Mouse (Mus musculus) lung, adult 2 months (tissue): ENCODE measurements at regions not wholly inside any gene's neighbourhood (a gene's known extent, or its start where the extent isn't known, plus 50 kb on each side); places are given as distances from the start of the nearest gene placed in this dataset.

Source experiments
- DNase-seq: peaks from one replicate; pipeline ENCODE4 v3.0.0; 2022
- H3K4me1 ChIP-seq: fragments of 200-500 bp; 2 replicates; pipeline ENCODE4 v1.6.1; 2011; ENCODE audit warnings: low read length; ENCODE audit not compliant: control insufficient read depth, insufficient read depth
- H3K4me3 ChIP-seq: fragments of 200-500 bp; replicated peaks from 2 replicates; pipeline ENCODE3; 2011; ENCODE audit warnings: low read depth, mild to moderate bottlenecking, control low read depth, low read length; ENCODE audit errors: extremely low read depth
- CTCF ChIP-seq: fragments of 200-500 bp; IDR thresholded peaks from 2 replicates; pipeline ENCODE4 v1.5.1; 2011; ENCODE audit warnings: mild to moderate bottlenecking, low read length, control low read depth; ENCODE audit not compliant: insufficient read depth
- POLR2A ChIP-seq: fragments of 200-500 bp; IDR thresholded peaks from 2 replicates; pipeline ENCODE4 v1.6.1; 2011; ENCODE audit warnings: low read depth, mild to moderate bottlenecking, control low read depth, low read length, borderline replicate concordance; ENCODE audit errors: extremely low read depth
- WGBS: fragments of 180-500 bp; shearing (Covaris S2); methylation state at CpG from one replicate; pipeline ENCODE4 v1.1.7; 2018; 5-methylcytosine and 5-hydroxymethylcytosine counted together

DNA sequence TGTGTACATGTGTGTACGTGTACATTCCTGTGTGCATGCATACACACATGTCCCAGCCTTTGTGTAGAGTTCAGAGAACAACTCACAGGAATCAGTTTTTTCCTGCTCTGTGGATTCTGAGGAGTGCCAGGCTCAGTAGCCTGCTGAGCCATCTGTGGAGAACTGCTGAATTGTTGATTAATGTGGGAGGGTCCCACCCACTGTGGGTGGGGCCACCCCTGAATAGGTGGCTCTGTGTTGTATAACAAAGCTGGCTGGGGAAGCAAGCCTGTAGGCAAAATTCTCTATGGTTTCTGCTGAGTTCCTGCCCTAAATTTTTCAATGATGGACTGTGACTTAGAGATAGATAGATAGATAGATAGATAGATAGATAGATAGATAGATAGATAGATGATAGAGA lies 196.8 kb upstream of the Mvb12b start:
- WGBS = 83% methylated on average over 1 of the region's 1 CpGs
- no peak for TF ChIP-seq CTCF
- TF ChIP-seq POLR2A = no peak
- Histone ChIP-seq H3K4me1 (no peaks in the 10 kb centered on the region), H3K4me3 (no peak overlapping the region)
- no peak for DNase-seq

DNA sequence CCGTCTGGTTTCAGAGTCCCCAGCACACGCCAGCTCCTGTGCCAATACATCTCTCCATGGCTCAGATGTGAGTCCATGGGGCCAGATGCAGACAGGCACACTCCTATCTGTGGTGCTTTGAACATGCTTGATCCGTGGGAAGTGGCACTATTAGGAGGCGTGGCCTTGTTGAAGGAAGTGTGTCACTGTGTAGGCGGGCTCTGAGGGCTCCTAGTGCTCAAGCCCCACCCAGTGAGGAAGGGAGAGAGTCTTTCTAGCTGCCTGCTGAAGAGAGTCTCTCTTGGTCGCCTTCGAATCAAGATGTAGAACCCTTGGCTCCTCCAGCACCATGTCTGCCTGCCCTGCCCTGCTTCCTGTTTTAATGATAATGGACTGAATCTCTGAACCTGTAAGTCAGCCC lies 194.7 kb upstream of the Mvb12b start:
- no peak for DNase-seq
- Histone ChIP-seq H3K4me1 (no peaks in the 10 kb centered on the region), H3K4me3 (no peak overlapping the region)
- WGBS = 72% methylated on average over 7 of the region's 7 CpGs
- TF ChIP-seq POLR2A = no peak
- TF ChIP-seq CTCF = no peak

DNA sequence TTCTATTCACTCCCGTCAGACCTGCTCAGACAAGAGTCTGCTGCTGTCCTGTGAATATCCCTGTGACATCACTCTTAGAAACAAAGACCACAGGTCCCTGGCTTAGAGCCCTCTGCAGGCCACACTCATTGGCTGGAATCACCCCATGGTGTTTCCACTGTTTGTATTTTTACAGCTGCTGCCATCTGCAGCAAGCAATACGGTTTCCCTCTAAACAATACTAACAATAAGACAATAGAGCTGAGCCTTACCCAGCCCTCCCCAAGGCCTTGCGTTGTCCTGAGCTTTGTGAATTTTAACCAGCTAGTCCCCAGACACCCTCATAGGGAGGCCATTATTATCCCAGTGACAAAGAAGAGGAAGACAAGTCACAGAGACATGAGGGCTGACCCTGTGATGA lies 192.4 kb upstream of the Mvb12b start:
- TF ChIP-seq POLR2A = no peak
- no peak for TF ChIP-seq CTCF
- 28% methylated on average over 3 of the region's 3 CpGs for WGBS

DNA sequence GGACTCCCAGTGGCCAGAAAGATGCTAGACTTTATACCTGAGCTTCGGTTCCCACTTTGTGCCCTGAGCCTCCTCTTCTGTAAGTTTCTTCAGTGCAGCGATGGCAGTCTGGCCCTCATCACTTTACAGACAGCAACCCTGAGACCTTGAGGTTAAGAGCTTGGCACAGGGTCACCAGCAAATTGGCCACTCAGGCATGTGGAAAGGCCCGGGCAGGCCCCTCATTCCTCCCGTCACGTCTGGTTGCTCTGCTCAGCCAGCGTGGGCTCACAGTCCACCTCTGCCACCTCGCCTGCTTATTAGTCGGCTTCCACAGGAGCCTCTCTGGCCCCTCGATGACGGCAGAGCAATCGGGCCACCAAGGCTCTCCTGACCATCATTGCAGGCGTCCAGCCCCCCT lies 191.5 kb upstream of the Mvb12b start:
- no peaks in the 10 kb centered on the region for H3K4me1 ChIP-seq
- H3K4me3 ChIP-seq = no peak overlapping the region
- no peak for TF ChIP-seq POLR2A
- no peak for TF ChIP-seq CTCF
- DNase-seq = no peak
- 74% methylated on average over 12 of the region's 12 CpGs for WGBS

More for the DNA sequence above, 192.4 kb upstream of the Mvb12b start:
- Histone ChIP-seq H3K4me1 (no peaks in the 10 kb centered on the region), H3K4me3 (no peak overlapping the region)
- no peak for DNase-seq

DNA sequence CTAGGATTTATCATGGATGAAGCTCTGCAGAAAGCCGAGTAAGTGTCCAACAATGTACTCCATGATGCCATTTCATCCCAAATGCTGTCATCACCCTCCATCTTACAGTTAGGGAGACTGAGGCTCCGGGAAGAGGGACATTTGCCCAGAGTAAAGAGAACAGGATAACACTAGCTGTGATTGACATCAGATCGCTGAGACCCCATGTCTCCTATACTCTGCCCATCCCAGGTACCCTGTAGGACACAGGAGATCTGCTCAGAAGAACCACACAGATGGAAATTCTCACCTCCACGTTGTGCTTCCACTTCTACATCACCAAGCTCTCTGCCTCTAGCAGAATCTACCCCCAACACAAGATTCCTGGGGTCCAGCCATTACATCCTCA lies 191.1 kb upstream of the Mvb12b start:
- WGBS = 78% methylated on average over 4 of the region's 4 CpGs
- no peak for DNase-seq
- TF ChIP-seq CTCF (no peak), POLR2A (no peak)

DNA sequence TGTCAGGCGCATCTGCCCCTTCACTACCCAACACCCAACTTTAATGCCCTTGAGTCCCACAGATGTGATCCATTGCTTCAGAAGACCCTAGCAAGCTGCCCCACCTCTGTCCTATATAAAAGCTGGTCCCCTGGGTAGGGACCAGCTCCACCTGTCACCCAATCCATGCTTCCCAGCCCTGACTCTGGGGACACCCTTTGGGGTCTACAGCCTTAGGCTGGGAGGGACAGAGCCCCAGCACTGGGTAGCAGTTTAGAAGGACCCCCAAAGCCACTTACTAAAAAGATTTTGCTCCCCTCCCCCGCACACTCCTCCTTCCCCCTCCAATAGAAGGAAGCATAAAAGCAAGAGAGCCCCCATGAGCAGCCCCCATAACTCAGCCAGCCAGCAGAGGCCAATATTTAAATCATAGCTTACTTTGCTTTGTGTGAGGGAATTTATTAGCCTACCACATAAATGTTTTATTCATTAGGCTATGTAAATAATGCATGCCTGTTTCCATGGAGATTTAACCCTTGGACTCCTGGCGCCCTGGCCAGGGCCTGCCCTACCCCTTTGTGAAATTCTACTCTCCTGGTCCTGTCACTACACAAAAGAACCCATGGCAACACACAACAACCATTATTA lies 190.6 kb upstream of the Mvb12b start:
- no peak for DNase-seq
- TF ChIP-seq POLR2A = no peak
- TF ChIP-seq CTCF = no peak
- Histone ChIP-seq H3K4me1 (no peaks in the 10 kb centered on the region), H3K4me3 (no peak overlapping the region)
- 79% methylated on average over 3 of the region's 3 CpGs for WGBS

More for the DNA sequence above, 191.1 kb upstream of the Mvb12b start:
- no peak overlapping the region for H3K4me3 ChIP-seq
- H3K4me1 ChIP-seq = no peaks in the 10 kb centered on the region

DNA sequence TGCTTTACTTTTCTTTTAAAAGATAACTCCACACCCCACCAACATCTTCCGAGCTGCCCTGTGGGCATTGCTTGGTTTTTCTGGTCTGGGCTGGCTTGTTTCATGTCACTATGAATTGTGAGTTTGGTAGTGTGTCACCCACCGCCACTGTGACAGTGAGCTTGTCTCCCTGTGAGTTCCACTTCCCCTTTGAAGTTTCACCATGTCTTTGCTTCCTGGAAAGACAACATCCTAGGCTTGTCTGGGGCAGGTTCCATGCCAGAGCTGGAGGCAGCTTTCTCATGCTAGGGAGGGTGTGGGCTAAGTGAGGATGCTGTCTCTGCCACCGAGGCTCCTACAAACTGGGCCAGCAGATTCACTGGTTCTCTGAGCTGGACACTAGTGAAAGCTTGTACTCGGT lies 188.6 kb upstream of the Mvb12b start:
- H3K4me1 ChIP-seq = no peaks in the 10 kb centered on the region
- DNase-seq = no peak
- H3K4me3 ChIP-seq = no peak overlapping the region
- TF ChIP-seq POLR2A = no peak
- no peak for TF ChIP-seq CTCF
- WGBS = 58% methylated on average over 4 of the region's 4 CpGs

DNA sequence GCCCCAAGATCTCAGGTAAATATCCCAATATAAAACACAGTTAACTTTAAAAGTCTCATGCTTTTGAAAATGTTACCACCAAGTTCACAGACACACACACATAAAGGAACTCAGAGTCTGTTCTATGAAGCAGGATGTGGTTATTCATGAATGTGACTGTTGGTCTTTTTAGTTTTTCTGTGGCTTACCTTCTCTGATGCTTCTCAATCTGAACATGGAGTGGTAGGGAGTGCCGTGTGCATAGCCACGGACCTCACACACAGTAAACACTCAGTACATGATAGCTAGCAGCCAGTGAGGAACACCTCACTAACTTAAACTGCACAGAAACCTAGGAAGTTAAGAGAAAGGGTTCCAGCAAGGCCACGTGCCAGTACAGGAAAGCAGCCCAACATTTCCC lies 186.3 kb upstream of the Mvb12b start:
- 40% methylated on average over 3 of the region's 3 CpGs for WGBS
- no peak for TF ChIP-seq CTCF
- TF ChIP-seq POLR2A = no peak
- DNase-seq = no peak
- no peaks in the 10 kb centered on the region for H3K4me1 ChIP-seq
- H3K4me3 ChIP-seq = no peak overlapping the region

DNA sequence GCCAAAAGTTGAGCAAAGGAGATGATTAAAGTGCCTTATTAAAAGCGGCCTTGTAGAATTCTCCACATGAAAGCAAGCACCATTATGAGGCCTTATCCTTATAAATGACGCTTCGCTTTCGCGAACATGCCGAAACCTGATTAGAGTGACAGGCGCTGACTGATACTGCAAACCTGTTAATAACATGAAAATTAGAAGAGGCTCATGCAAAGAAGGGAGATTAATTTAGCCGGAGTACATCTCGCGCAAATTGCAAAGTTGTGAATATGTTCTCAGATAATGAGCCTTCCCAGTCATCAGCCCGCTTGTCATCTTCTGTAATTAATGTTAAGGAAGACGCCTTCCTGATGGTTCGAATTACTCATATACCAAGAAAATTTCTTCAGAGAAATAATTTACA lies 177.8 kb upstream of the Mvb12b start:
- H3K4me1 ChIP-seq = no peaks in the 10 kb centered on the region
- H3K4me3 ChIP-seq = no peak overlapping the region
- WGBS = 91% methylated on average over 13 of the region's 13 CpGs
- TF ChIP-seq CTCF (no peak), POLR2A (no peak)
- no peak for DNase-seq

DNA sequence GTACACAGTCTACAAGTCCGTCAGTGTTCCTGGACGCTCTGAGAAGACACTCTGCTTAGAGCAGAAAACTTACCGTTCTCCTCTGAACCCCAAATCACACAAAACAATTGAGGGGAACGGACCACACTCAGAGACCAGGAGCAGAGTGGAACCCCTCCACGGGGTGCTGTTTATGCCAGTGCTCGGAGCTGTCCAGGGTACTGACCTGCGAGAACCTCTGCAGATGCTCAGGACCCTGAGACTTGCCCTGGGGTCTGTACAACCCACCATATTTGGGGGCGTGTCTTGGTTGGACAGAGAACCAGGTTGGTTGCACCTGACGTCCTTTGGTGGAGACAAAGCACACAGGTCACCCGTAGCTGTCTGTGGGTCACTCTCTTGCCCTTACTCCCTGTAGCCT lies 177.3 kb upstream of the Mvb12b start:
- H3K4me1 ChIP-seq = no peaks in the 10 kb centered on the region
- WGBS = 37% methylated on average over 10 of the region's 10 CpGs
- TF ChIP-seq POLR2A (no peak), CTCF (no peak)
- H3K4me3 ChIP-seq = no peak overlapping the region
- no peak for DNase-seq
